Mouse (Mus musculus) G1E (cell line): ENCODE measurements around the gene Tnfsf12.

ENCODE experiments used
- CTCF ChIP-seq: IDR thresholded peaks from 2 replicates; pipeline ENCODE4 v1.5.1; 2012; ENCODE audit warnings: low read depth, low read length, inconsistent platforms, mixed read lengths
- GATA1 ChIP-seq: IDR thresholded peaks from 2 replicates; pipeline ENCODE4 v1.6.1; 2012; ENCODE audit warnings: borderline replicate concordance, low read length, inconsistent platforms, mixed read lengths
- GATA2 ChIP-seq: IDR thresholded peaks from 2 replicates; pipeline ENCODE4 v1.6.1; 2012; ENCODE audit warnings: low read depth, low read length, inconsistent platforms, borderline replicate concordance
- POLR2AphosphoS5 ChIP-seq: IDR thresholded peaks from 2 replicates; pipeline ENCODE4 v1.6.1; 2012; ENCODE audit warnings: low read depth, low read length, inconsistent platforms; ENCODE audit not compliant: insufficient replicate concordance
- TAL1 ChIP-seq: conservative IDR thresholded peaks from 2 replicates; pipeline ENCODE4 v1.6.1; 2012; ENCODE audit warnings: low read depth, low read length, inconsistent platforms, mixed read lengths

- TF ChIP-seq CTCF, result no peak
- TF ChIP-seq TAL1, result no peak
- TF ChIP-seq POLR2AphosphoS5, result no peak
- TF ChIP-seq GATA1, result no peak
- no peak for TF ChIP-seq GATA2
Measured at GRCm38 (mm10) chr11:69681314-69682208, 14.1 kb downstream of the Tnfsf12 start, which contains the start of gene Senp3.
